Mouse (Mus musculus) MEL (cell line): ENCODE data around the gene Xrcc4.

Experiments
- CHD1 ChIP-seq: IDR thresholded peaks from 2 replicates; pipeline ENCODE4 v1.6.1; 2012; ENCODE audit warnings: low read depth, mild to moderate bottlenecking, inconsistent platforms, low read length, improper control_type of control experiment
- CTCF ChIP-seq, 3 experiments: IDR thresholded peaks in 2 of 3; conservative IDR thresholded peaks in 1 of 3; 2 replicates each; pipeline ENCODE4 v1.5.1; 2011 to 2012; ENCODE audit warnings: low read length in 3 of 3, low read depth in 2 of 3, mild to moderate bottlenecking in 2 of 3, improper control_type of control experiment in 1 of 3, inconsistent platforms in 1 of 3, mixed read lengths in 1 of 3, moderate library complexity in 1 of 3; ENCODE audit not compliant: control insufficient read depth in 1 of 3, insufficient read depth in 1 of 3, poor library complexity in 1 of 3, severe bottlenecking in 1 of 3
- MXI1 ChIP-seq: IDR thresholded peaks from 2 replicates; pipeline ENCODE4 v1.6.1; 2011; ENCODE audit warnings: mild to moderate bottlenecking, low read depth, low read length, improper control_type of control experiment
- NELFE ChIP-seq: IDR thresholded peaks from 2 replicates; pipeline ENCODE4 v1.6.1; 2011; ENCODE audit warnings: low read depth, low read length, improper control_type of control experiment
- POLR2A ChIP-seq, 2 experiments: IDR thresholded peaks; 2 replicates each; pipeline ENCODE4 v1.6.1; 2011 to 2012; ENCODE audit warnings: low read length in 2 of 2, mild to moderate bottlenecking in 2 of 2, control low read depth in 1 of 2, improper control_type of control experiment in 1 of 2, low read depth in 1 of 2, moderate library complexity in 1 of 2; ENCODE audit not compliant: control insufficient read depth in 1 of 2, insufficient read depth in 1 of 2, poor library complexity in 1 of 2
- ZC3H11A ChIP-seq: IDR thresholded peaks from 2 replicates; pipeline ENCODE4 v1.6.1; 2012; ENCODE audit warnings: low read depth, mild to moderate bottlenecking, inconsistent platforms, low read length, improper control_type of control experiment

DNA sequence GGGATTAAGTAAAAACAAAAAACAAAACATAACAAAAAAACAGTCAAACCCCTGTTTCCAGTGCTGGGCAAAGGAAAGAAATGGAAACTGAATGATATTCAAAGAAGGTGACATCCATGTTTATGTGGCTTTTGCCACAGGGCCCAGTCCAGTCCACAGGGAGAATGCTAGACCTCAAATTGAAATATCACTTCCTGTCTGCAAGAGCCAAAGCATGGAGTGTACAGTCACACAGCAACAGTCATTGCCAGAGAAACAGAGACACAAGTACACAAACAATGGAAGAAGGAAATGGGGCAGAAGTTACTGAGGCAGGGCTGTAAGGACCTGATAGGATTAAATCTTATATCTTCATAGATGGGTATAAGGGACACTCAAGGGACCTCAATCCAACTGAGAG lies 79.6 kb downstream of the Xrcc4 start:
- TF ChIP-seq CHD1 (no peak), CTCF (IDR thresholded peaks at IDR 0.05 in 2 of 3, conservative IDR thresholded peaks at IDR 0.05 in 1 of 3; ENCODE audit: control insufficient read depth in 1 of 3, insufficient read depth in 1 of 3, low read depth in 2 of 3, low read length in 3 of 3, poor library complexity in 1 of 3, severe bottlenecking in 1 of 3) (no peak), ZC3H11A (no peak), MXI1 (no peak), POLR2A (IDR thresholded peaks at IDR 0.05; ENCODE audit: control insufficient read depth in 1 of 2, insufficient read depth in 1 of 2, low read depth in 1 of 2, low read length in 2 of 2, poor library complexity in 1 of 2) (no peak), NELFE (no peak)
